Mouse (Mus musculus) forebrain, embryonic 14.5 days (tissue): Measurements from ENCODE around the gene Lrrc51. TPM values are rescaled to one million over a fixed set of nuclear protein-coding genes. Genes with fewer than 3 reads are reported as not detected.

Experiments used
- ATAC-seq: fragments of 200-750 bp; cut with Nextera tagmentation; 2 replicates; pipeline ENCODE4 v1.8.0; 2017; ENCODE audit warnings: mild to moderate bottlenecking, moderate library complexity
- DNase-seq: peaks from one replicate; pipeline ENCODE4 v3.0.0-alpha.2; 2015; ENCODE audit warnings: low spot score
- H3K27ac ChIP-seq: fragments of 300-500 bp; sonication (generic); 2 replicates; pipeline ENCODE4 v1.5.1; 2014; ENCODE audit warnings: low read depth, mild to moderate bottlenecking, control low read depth, low read length, moderate library complexity
- H3K27me3 ChIP-seq: fragments of 300-500 bp; sonication (generic); replicated peaks from 2 replicates; pipeline ENCODE4 v1.6.1; 2014; ENCODE audit warnings: low read length, control low read depth, mixed read lengths; ENCODE audit not compliant: control insufficient read depth, insufficient read depth
- H3K36me3 ChIP-seq: fragments of 300-500 bp; sonication (generic); 2 replicates; pipeline ENCODE4 v1.6.1; 2014; ENCODE audit warnings: low read length, control low read depth; ENCODE audit not compliant: control insufficient read depth, insufficient read depth
- H3K4me1 ChIP-seq: fragments of 300-500 bp; sonication (generic); 2 replicates; pipeline ENCODE4 v1.6.1; 2014; ENCODE audit warnings: antibody characterized with exemption, low read length, control low read depth; ENCODE audit not compliant: control insufficient read depth, insufficient read depth
- H3K4me2 ChIP-seq: fragments of 300-500 bp; sonication (generic); 2 replicates; pipeline ENCODE4 v1.6.1; 2014; ENCODE audit warnings: mild to moderate bottlenecking, control low read depth, low read length
- H3K4me3 ChIP-seq: fragments of 300-500 bp; sonication (generic); 2 replicates; pipeline ENCODE4 v1.5.1; 2014; ENCODE audit warnings: low read depth, low read length, control low read depth
- H3K9ac ChIP-seq: fragments of 300-500 bp; sonication (generic); 2 replicates; pipeline ENCODE4 v1.6.1; 2014; ENCODE audit warnings: mild to moderate bottlenecking, low read length, control low read depth, moderate library complexity
- H3K9me3 ChIP-seq: fragments of 300-500 bp; sonication (generic); replicated peaks from 2 replicates; pipeline ENCODE4 v1.6.1; 2016; ENCODE audit warnings: low read length, control low read depth, mixed read lengths; ENCODE audit not compliant: control insufficient read depth
- WGBS: fragments of 180-500 bp; shearing (Covaris S2); extraction: QIAGEN DNeasy Blood & Tissue Kit; methylation state at CpG from one replicate; pipeline ENCODE4 v1.1.7; 2014; 5-methylcytosine and 5-hydroxymethylcytosine counted together
- polyA plus RNA-seq: library from polyadenylated mRNA; unstranded; fragments of >200 nt; fragmentation: Nextera tagmentation; extraction: Ambion mirVana; gene quantifications from 2 replicates; pipeline ENCODE4 v1.2.1, GENCODE M21; 2014

Gene Lrrc51
- 9.6 and 12.9 TPM in 2 replicates for polyA plus RNA-seq

DNA sequence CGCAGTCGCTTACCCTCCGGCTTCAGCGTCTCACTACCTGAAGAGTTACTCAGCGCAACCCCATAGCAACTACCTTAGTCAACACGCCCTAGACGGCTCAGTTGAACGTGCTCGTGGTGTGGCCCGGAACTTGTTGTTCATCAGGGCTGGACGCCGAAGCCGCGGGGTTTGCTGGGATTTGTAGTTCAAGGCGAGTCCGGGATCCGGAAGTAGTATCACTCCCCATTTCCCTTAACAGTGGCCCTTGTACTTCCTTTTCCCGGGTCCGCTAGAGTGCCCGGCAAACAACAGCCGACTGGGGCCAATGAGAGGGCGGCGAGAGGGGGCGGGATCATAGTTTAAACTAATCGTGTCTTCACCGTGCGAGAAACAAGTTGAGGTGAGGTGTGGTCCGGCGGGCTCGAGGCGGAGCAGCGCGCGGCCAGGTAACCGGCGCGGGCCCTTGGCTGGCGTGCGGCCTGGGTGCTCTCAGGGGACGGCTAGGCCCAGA, at the start of gene Lrrc51, which contains the start of gene Numa1:
Gene Lrrc51 (minus strand): TSS at position 145 of the 490 bp plus-strand sequence.
Gene Numa1 (plus strand): TSS at position 361 of the 490 bp plus-strand sequence.
- Histone ChIP-seq H3K27me3 (no peaks in the 10 kb centered on the region), H3K27ac (peak within 1 kb of the TSS; percentile 76), H3K9ac (peak within 1 kb of the TSS; percentile 76), H3K4me3 (peak within 1 kb of the TSS; percentile 73), H3K4me1 (peaks cover 17% of the 10 kb centered on the region), H3K4me2 (peak within 1 kb of the TSS; percentile 80), H3K36me3 (no peaks in the 10 kb centered on the region), H3K9me3 (no peaks in the 10 kb centered on the region)
- ATAC-seq (peak; percentile 98), DNase-seq (peak; percentile 98)
- under 1% methylated on average over 40 of the region's 40 CpGs for WGBS

DNA sequence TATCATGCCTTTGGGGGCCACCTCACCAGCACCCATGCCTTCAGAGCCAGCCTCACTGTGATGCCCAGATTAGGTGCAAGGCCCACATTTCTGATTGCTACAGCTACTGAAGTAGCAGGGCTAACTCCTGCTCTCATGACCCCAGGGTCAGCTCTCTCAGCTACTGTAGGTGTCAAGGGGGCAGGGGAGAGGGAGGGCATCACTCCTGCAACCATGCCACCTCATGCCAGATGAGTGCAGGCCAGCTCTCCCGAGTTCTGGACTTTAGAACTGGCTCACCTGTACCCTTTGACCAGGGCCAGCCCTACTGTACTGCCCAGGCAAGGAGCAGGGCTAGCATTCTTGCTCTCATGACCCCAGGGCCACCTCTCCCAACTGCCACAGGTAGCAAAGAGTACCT, 49.0 kb upstream of the Lrrc51 start:
- WGBS = 94% methylated on average over 1 of the region's 1 CpGs
- H3K9ac ChIP-seq = no peak overlapping the region
- H3K36me3 ChIP-seq = peaks cover 42% of the 10 kb centered on the region
- no peaks in the 10 kb centered on the region for H3K4me1 ChIP-seq
- no peak for DNase-seq
- no peak overlapping the region for H3K27ac ChIP-seq
- no peak overlapping the region for H3K4me3 ChIP-seq
- no peaks in the 10 kb centered on the region for H3K27me3 ChIP-seq
- H3K4me2 ChIP-seq = no peak overlapping the region
- H3K9me3 ChIP-seq = no peaks in the 10 kb centered on the region
- ATAC-seq = no peak

DNA sequence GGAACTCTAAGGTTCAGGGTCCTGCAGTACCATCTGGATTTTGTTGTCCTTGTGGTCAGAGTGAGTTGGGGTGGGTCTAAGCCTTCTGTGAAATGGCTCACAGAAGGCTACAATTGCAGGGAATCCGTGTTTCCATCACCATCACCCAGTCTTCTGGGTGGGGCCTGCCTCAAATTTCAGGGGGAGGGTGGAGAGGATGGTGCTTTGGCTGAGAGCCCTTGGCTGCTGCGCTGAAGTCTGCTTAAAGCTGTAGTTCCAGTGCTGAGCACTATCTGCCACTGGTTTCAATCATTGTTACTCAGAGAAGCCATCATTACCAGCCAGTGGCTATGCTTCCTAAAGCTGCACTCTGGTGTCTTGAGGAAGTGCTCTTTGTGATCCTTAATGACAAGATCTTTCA, 40.8 kb upstream of the Lrrc51 start:
- Histone ChIP-seq H3K36me3 (no peaks in the 10 kb centered on the region), H3K9ac (no peak overlapping the region), H3K9me3 (no peaks in the 10 kb centered on the region), H3K27ac (no peak overlapping the region), H3K4me3 (no peak overlapping the region), H3K4me2 (no peak overlapping the region), H3K27me3 (no peaks in the 10 kb centered on the region), H3K4me1 (peaks cover 17% of the 10 kb centered on the region)
- WGBS = 73% methylated on average over 2 of the region's 2 CpGs
- no peak for DNase-seq
- ATAC-seq = no peak

DNA sequence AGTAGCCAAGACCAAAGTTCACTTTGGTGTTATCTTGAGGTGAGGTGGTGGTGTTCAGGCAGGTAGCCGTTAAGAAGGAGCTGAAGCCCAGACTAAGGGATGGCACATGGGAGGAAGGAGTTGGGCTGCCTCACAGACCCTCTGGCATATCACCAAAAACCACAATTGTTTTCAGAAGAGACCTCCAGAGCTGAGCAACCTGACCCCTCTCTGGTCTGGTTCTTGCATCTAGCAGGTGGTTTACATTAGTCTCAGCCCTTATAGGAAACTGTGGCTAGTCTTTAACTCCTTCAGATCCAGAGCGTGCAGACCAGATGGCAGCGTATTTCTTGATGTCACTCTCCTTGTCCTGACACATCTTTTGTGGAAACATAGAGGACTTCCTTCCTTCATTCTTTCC, 40.0 kb upstream of the Lrrc51 start:
- peaks cover 21% of the 10 kb centered on the region for H3K4me1 ChIP-seq
- DNase-seq = no peak
- H3K4me3 ChIP-seq = no peak overlapping the region
- 84% methylated on average over 3 of the region's 3 CpGs for WGBS
- no peaks in the 10 kb centered on the region for H3K27me3 ChIP-seq
- H3K36me3 ChIP-seq = no peaks in the 10 kb centered on the region
- no peak overlapping the region for H3K27ac ChIP-seq
- no peaks in the 10 kb centered on the region for H3K9me3 ChIP-seq
- no peak overlapping the region for H3K4me2 ChIP-seq
- no peak overlapping the region for H3K9ac ChIP-seq
- no peak for ATAC-seq

DNA sequence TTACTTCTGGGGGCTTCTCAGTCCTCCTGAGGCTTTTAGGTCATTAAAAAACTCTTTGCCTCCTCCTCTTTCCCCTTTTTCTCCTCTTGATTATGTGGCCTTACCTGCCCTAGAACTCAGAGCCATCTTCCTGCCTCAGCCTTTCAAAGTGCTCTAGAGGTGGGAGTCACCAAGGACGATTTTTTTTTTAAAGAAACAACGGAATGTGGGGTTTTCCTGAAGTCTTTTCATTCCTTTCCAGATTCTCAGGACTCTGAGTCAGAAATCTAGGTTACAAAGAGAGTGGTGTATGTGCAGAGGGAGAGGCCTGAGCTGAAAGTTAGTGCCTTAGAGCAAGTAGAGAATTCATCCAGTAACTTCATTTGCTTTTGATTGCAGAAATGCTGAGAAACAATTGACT, 38.0 kb upstream of the Lrrc51 start:
- H3K27me3 ChIP-seq = no peaks in the 10 kb centered on the region
- H3K4me3 ChIP-seq = peak overlapping the region; percentile 68
- ATAC-seq (no peak), DNase-seq (no peak)
- H3K36me3 ChIP-seq = no peaks in the 10 kb centered on the region
- H3K27ac ChIP-seq = peak overlapping the region; percentile 100
- no peaks in the 10 kb centered on the region for H3K9me3 ChIP-seq
- peak overlapping the region; percentile 63 for H3K4me2 ChIP-seq
- H3K4me1 ChIP-seq = peaks cover 23% of the 10 kb centered on the region
- peak overlapping the region; percentile 95 for H3K9ac ChIP-seq
- 30% methylated on average over 2 of the region's 2 CpGs for WGBS

DNA sequence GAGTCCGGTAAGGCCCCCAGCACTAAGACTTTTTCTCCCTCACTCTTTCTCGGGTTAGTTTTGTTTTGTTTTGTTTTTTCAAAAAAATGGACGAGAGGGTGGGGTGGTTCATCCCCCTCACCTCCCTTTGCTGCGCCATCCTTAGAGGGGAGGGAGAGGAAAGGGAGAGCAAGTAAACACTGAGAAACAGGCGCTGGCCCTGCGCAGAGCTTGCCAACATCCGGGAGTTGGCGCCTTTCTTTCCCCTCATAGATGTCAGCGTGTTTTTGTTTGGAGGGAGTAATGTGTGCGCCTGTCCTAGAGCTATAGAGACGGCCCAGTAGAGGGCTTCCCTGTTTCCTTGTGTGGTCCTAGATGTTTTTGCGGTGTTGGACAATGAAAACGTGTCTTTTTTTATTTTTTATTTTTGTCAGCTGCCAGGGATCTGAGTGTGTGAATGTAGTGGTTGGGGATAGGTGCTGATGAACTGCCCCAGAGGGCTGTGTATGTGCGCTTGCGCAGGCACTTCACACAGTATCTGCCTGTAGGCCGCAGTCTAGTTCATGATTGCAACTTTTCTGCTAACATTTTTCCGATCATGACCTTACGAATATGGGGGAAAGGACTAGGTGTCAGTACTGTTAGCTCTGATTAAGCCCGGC, 37.2 kb upstream of the Lrrc51 start:
- H3K9me3 ChIP-seq = no peaks in the 10 kb centered on the region
- H3K9ac ChIP-seq = peak overlapping the region; percentile 95
- H3K27ac ChIP-seq = peak overlapping the region; percentile 100
- 1% methylated on average over 19 of the region's 19 CpGs for WGBS
- peak overlapping the region; percentile 68 for H3K4me3 ChIP-seq
- no peaks in the 10 kb centered on the region for H3K36me3 ChIP-seq
- ATAC-seq = peak; percentile 80
- peaks cover 23% of the 10 kb centered on the region for H3K4me1 ChIP-seq
- H3K4me2 ChIP-seq = peak overlapping the region; percentile 63
- peak; percentile 94 for DNase-seq
- H3K27me3 ChIP-seq = no peaks in the 10 kb centered on the region

DNA sequence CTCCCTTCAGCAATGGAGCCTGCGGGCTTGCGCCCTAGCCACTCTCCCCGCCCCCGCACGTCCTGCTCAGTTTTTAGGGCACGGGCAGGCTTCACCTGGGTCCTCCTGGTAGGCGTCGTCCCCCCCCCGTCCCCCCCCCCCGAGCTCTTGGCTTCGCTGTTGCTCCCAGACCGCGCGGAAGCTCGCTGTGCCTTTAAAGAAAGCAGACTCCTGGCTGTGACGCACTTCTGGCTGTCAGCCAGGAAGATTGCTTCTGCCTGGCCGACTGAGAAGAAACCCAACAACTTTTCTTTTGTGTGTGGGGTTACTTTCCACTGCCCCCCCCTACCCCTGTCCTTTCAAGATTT, 36.7 kb upstream of the Lrrc51 start:
- peak overlapping the region; percentile 63 for H3K4me2 ChIP-seq
- DNase-seq = peak; percentile 97
- H3K9ac ChIP-seq = peak overlapping the region; percentile 95
- H3K4me1 ChIP-seq = peaks cover 23% of the 10 kb centered on the region
- no peaks in the 10 kb centered on the region for H3K9me3 ChIP-seq
- H3K27me3 ChIP-seq = no peaks in the 10 kb centered on the region
- no peaks in the 10 kb centered on the region for H3K36me3 ChIP-seq
- 0% methylated on average over 14 of the region's 17 CpGs for WGBS
- peak; percentile 75 for ATAC-seq
- H3K27ac ChIP-seq = peak overlapping the region; percentile 100
- H3K4me3 ChIP-seq = peak overlapping the region; percentile 68

DNA sequence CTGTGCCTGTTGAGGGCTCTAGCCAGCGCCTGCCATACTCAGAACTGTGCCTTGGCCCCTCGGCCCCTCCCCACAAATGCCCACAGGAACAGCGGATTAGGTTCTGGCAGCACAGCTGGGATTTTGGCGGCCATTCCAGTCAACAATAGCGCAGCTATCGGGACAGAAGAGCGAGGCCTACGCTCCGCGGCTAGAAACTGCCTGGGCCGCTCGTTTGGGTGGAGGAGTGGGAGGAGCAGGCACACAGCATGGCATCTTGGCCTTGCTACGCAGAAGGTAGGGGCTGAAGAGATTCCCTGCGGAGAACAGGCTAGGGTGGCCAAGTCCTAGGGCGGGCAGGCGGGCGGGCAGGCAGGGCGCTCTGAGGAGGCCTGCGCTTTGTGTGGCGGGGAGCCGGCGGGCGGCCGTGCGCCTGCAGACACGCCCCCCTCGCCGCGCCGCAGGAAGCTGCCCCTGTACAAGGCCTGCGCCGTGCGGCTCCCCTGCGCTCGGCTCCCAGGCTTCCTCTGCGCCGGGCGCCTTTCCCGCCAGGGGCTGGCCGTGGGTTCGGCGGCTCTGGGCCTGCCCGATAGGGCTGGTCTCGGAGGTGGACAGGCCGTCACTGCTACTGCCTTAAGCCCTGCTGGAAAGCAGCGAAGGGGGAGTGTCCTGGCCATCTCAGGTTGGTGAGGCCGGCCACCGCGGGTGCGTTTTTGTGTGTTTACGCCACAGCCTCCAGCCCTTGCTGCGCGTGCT, 36.2 kb upstream of the Lrrc51 start:
- peak overlapping the region; percentile 63 for H3K4me2 ChIP-seq
- ATAC-seq (peak; percentile 92), DNase-seq (peak; percentile 91)
- no peaks in the 10 kb centered on the region for H3K27me3 ChIP-seq
- peak overlapping the region; percentile 68 for H3K4me3 ChIP-seq
- WGBS = 1% methylated on average over 37 of the region's 53 CpGs
- peak overlapping the region; percentile 100 for H3K27ac ChIP-seq
- H3K9ac ChIP-seq = peak overlapping the region; percentile 95
- peaks cover 23% of the 10 kb centered on the region for H3K4me1 ChIP-seq
- no peaks in the 10 kb centered on the region for H3K9me3 ChIP-seq
- H3K36me3 ChIP-seq = no peaks in the 10 kb centered on the region

DNA sequence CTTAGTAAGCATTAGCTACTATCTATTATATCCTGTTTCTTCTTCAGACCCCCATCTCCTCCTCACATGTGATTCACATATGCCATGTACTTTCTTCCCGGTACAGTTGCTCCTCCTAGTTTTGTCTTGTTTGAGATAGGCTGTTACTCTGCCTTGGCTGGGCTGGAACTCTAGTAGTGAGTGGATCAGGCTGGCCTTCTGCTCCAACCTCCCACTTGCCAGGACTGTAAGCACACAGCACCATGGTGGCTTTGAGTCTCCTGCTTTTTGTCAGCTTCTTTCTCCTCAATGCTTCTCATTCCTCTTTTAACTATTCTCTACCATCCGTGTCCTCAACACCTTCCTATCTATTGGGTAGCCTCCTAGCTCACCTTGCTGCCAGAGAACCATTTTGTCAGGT, 35.1 kb upstream of the Lrrc51 start:
- H3K4me2 ChIP-seq = peak overlapping the region; percentile 63
- H3K36me3 ChIP-seq = no peaks in the 10 kb centered on the region
- peaks cover 16% of the 10 kb centered on the region for H3K4me1 ChIP-seq
- WGBS = 50% methylated on average over 2 of the region's 2 CpGs
- ATAC-seq (no peak), DNase-seq (no peak)
- H3K9ac ChIP-seq = peak overlapping the region; percentile 95; the same call in 1 of the 2 replicates
- H3K4me3 ChIP-seq = no peak overlapping the region
- H3K27ac ChIP-seq = peak overlapping the region; percentile 100
- H3K27me3 ChIP-seq = no peaks in the 10 kb centered on the region
- H3K9me3 ChIP-seq = no peaks in the 10 kb centered on the region
